8 mouse cellular contexts compared by ENCODE assay signal in genomic region chr11:116280751-116281663, GRCm38 (mm10). TPM values are rescaled to one million over a fixed set of nuclear protein-coding genes. Genes with fewer than 3 reads are reported as not detected.
DNase-seq lines count a peak whose midpoint lies in the region; ATAC-seq lines count a peak whose summit lies in the region.

Gene Galr2 (plus strand): TSS chr11:116280939.

- ATAC-seq in heart, embryonic 12.5 days (ENCODE audit: insufficient number of reproducible peaks, low FRiP score) = no peak
- no peak for ATAC-seq in hindbrain, embryonic 12.5 days (ENCODE audit: low FRiP score)
- no peak; the same call in 1 of the 2 replicates for ATAC-seq in midbrain, embryonic 11.5 days (ENCODE audit: low FRiP score)
- no peak for ATAC-seq in erythroblast, adult 5-6 weeks (replicated peaks; ENCODE audit: low FRiP score, poor library complexity, severe bottlenecking)

- peak within 1 kb of the TSS; percentile 47 for H3K9ac ChIP-seq in heart, embryonic 12.5 days
- peak within 1 kb of the TSS; percentile 41; the same call in 1 of the 2 replicates for H3K9ac ChIP-seq in hindbrain, embryonic 12.5 days
- H3K9ac ChIP-seq in midbrain, embryonic 11.5 days (ENCODE audit: low read length) = 0 out of 2 replicates have a peak within 1 kb of the TSS, but pooled peaks have one; percentile 30

- H3K4me3 ChIP-seq in heart, embryonic 12.5 days = peak within 1 kb of the TSS; percentile 39
- peak within 1 kb of the TSS; percentile 31 for H3K4me3 ChIP-seq in hindbrain, embryonic 12.5 days
- peak within 1 kb of the TSS; percentile 22 for H3K4me3 ChIP-seq in midbrain, embryonic 11.5 days (ENCODE audit: low read depth, low read length)

- peaks cover 65% of the 10 kb centered on the region for H3K27me3 ChIP-seq in heart, embryonic 12.5 days (replicated peaks)
- peaks cover 65% of the 10 kb centered on the region for H3K27me3 ChIP-seq in hindbrain, embryonic 12.5 days
- H3K27me3 ChIP-seq in midbrain, embryonic 11.5 days (ENCODE audit: control insufficient read depth, insufficient read depth, low read length) = peaks cover 53% of the 10 kb centered on the region

- no peak within 1 kb of the TSS for H3K27ac ChIP-seq in heart, embryonic 12.5 days (ENCODE audit: poor library complexity, severe bottlenecking)
- H3K27ac ChIP-seq in hindbrain, embryonic 12.5 days = no peak within 1 kb of the TSS
- H3K27ac ChIP-seq in midbrain, embryonic 11.5 days (ENCODE audit: low read depth, low read length) = no peak within 1 kb of the TSS

- intact Hi-C loops in left cerebral cortex, postnatal 10 days (cut with DNase I) = no loop called here

- H3K9me3 ChIP-seq in heart, embryonic 12.5 days (replicated peaks) = 0 out of 2 replicates have a peak, but pooled peaks cover 5% of the 10 kb centered on the region
- no peaks in the 10 kb centered on the region for H3K9me3 ChIP-seq in hindbrain, embryonic 12.5 days (replicated peaks)
- H3K9me3 ChIP-seq in midbrain, embryonic 11.5 days (ENCODE audit: control insufficient read depth, low read length) = no peaks in the 10 kb centered on the region

- no peaks in the 10 kb centered on the region for H3K36me3 ChIP-seq in heart, embryonic 12.5 days
- no peaks in the 10 kb centered on the region for H3K36me3 ChIP-seq in hindbrain, embryonic 12.5 days
- H3K36me3 ChIP-seq in midbrain, embryonic 11.5 days (ENCODE audit: control insufficient read depth, insufficient read depth, low read length) = no peaks in the 10 kb centered on the region

- whole genome bisulfite sequencing in heart, embryonic 12.5 days = 5% methylated on average over 48 of the region's 48 CpGs
- 6% methylated on average over 48 of the region's 48 CpGs for WGBS in hindbrain, embryonic 12.5 days
- WGBS in midbrain, embryonic 11.5 days = 6% methylated on average over 48 of the region's 48 CpGs

- H3K4me2 ChIP-seq in heart, embryonic 12.5 days = peak within 1 kb of the TSS; percentile 67
- H3K4me2 ChIP-seq in hindbrain, embryonic 12.5 days (replicated peaks) = peak within 1 kb of the TSS; percentile 52
- peak within 1 kb of the TSS; percentile 42 for H3K4me2 ChIP-seq in midbrain, embryonic 11.5 days

- H3K4me1 ChIP-seq in heart, embryonic 12.5 days (replicated peaks) = peaks cover 18% of the 10 kb centered on the region
- peaks cover 14% of the 10 kb centered on the region for H3K4me1 ChIP-seq in hindbrain, embryonic 12.5 days
- H3K4me1 ChIP-seq in midbrain, embryonic 11.5 days (ENCODE audit: control insufficient read depth, insufficient read depth, low read length) = peaks cover 11% of the 10 kb centered on the region

- DNase-seq in heart, adult 18-20 months = no peak
- peak; percentile 20 for DNase-seq in Muller cell, postnatal 12 days (ENCODE audit: inconsistent ontology term)
- peak; percentile 92 for DNase-seq in midbrain, embryonic 11.5 days (ENCODE audit: low spot score, missing footprints)
- no peak for DNase-seq in left cerebral cortex, postnatal 10 days (ENCODE audit: extremely low spot score in 1 of 2, low spot score in 2 of 2)
- DNase-seq in lung, postnatal 4 days = no peak

RNA-seq across cellular contexts. Expression of gene Galr2, which starts in this region (rescaled TPM):
- 0.09 TPM in 1 of 2 replicates, not detected in the other for polyA plus RNA-seq in heart, embryonic 12.5 days (2016; fragmentation: Nextera tagmentation; extraction: Ambion mirVana)
- total RNA-seq in heart, adult 18-20 months (2021) = not detected
- polyA plus RNA-seq in hindbrain, embryonic 12.5 days (2016; fragmentation: Nextera tagmentation; extraction: Ambion mirVana) = 0.53 and 0.56 TPM in 2 replicates
- polyA plus RNA-seq in midbrain, embryonic 11.5 days (2014; fragmentation: Nextera tagmentation; extraction: Ambion mirVana) = 0.07 and 0.34 TPM in 2 replicates
- not detected for total RNA-seq in left cerebral cortex, postnatal 10 days (2021)
- total RNA-seq in erythroblast, adult 5-6 weeks (2015; ENCODE audit: low replicate concordance) = not detected in 2 replicates
- total RNA-seq in erythroblast, adult 5-6 weeks (2017; ENCODE audit: low replicate concordance) = not detected in 2 replicates

Comparison
In these comparisons a context has a peak if more than half of its experiments do, and no peak if none do; other contexts are left out.
1. Peak in DNase-seq, H3K4me3 ChIP-seq, H3K9ac ChIP-seq and H3K4me2 ChIP-seq in midbrain, embryonic 11.5 days; RNA of the gene not detected or under 1 TPM.